Mouse (Mus musculus) retina, embryonic 14.5 days (tissue): ENCODE data around the gene Pycard.
"Not testable (repeated sequence)": the region's sequence is repeated elsewhere in the genome, so short reads cannot be mapped to it uniquely, and the experiment has no call there.

Experiments used
- DNase-seq: peaks from one replicate; pipeline ENCODE4 v3.0.0-alpha.2; 2015; ENCODE audit warnings: low spot score

The Pycard gene

GRCm38 (mm10) chr7:128003688-128004087, 10.0 kb upstream of the Pycard start, which contains the start of gene Trim72:
TSS of gene Trim72 (plus strand) at chr7:128003949.
- no peak for DNase-seq

GRCm38 (mm10) chr7:128003098-128003497, 9.4 kb upstream of the Pycard start:
- no peak for DNase-seq

DNA sequence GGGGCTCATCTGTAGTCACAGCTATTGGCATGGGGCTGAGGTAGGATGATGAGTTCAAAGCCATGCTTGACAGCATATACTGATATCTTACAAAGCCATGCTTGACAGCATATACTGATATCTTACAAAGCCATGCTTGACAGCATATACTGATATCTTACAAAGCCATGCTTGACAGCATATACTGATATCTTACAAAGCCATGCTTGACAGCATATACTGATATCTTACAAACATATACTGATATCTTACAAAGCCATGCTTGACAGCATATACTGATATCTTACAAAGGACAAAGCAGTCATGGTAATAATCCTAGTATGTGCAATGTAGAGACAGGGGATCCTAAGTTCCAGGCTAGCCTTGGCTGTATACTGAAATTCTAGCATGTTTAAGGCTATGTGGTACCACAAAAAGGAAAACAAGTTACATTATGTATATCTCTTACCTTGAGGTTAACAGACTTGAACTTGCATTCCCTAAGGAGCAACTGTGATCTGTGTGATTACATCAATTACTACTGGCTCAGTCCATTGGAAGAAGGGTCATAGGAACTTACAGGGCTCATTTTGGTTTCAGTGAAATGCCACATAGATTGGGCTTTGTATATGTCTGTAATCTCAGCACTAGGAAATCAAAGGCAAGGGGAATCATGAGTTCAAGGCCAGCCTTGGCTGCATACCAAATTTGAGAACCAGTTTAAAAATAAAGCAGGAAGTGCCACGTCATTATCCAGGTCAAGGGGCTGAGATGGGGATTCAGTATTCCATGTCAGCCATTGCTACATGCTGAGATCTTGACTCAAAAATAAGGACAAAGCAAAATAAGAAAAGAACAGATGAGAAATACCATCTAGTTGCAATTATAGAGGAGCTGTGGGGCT, 6.6 kb upstream of the Pycard start:
- no peak for DNase-seq

DNA sequence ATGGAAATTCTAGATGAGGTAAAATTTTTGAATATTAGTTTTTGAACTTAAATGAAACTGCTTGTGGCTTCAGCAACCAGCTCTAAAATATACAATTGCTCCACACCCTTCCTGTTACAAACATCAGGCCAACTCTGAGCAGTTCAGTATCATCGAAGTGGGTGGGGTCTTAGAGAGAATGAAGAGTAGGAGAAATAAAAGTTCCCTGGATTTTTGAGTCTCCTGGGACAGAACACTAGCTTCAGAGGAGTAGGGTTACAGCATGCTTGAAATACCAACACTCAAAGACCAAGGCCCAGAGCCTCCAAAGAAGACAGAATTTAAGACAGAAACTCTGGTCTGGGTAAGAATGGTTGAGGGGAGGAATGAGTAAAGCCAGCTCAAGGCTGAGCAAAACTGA, 5.8 kb upstream of the Pycard start:
- no peak for DNase-seq

DNA sequence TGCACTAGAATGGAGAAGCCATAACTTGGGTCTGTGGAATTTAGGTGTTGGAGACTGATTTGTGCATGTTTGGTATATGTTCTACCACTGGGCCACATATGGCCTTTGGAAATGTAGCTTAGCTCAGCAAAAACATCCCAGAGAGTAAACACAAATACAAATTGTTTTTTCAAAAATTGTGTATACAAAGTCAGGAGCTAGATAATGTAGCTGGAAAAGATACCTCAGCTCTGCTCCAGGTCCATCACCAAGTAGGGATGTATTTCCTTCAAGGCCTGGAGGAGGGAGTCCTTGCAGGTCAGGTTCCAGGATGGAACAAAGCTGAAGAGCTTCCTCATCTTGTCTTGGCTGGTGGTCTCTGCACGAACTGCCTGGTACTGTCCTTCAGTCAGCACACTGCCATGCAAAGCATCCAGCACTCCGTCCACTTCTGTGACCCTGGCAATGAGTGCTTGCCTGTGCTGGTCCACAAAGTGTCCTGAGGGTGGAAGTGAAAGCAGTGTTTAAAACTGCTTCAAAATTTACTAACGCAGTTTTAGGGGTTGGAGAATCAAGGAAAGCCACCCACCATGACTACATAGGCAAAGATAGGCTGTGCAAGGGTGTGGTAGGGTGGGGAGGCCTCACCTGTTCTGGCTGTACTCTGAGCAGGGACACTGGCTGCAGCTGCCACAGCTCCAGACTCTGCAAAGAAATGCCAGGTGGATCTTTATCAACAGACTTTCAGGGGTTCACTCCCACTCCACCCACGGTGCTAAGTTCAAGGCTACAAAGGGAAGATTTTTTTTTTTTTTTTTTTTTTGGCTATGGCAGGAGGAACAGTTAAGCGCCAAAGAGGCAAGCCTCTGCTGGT, 953 bp downstream of the Pycard start:
- DNase-seq = no peak

- DNase-seq = peak; percentile 81
Observed at GRCm38 (mm10) chr7:127991643-127992487, 1.8 kb downstream of the Pycard start.

DNA sequence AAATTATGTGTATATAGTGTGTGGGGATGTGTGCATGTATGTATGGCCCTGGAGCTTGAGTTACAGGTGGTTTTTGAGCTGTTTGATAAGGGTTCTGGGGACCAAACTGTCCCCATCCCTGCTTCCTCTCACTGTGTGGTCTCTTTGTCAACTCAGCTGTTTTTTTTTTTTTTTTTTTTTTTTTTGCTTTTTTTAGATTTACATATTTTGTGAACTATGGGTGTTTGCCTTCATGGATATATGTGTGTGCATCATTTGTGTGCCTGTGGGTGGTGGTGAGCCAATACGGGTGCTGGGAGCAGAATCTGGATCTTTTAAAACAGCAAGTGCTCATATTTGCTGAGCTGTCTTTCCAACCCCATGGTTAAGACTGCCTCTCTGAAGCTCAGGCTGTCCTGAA, 4.8 kb downstream of the Pycard start:
- no peak for DNase-seq

DNA sequence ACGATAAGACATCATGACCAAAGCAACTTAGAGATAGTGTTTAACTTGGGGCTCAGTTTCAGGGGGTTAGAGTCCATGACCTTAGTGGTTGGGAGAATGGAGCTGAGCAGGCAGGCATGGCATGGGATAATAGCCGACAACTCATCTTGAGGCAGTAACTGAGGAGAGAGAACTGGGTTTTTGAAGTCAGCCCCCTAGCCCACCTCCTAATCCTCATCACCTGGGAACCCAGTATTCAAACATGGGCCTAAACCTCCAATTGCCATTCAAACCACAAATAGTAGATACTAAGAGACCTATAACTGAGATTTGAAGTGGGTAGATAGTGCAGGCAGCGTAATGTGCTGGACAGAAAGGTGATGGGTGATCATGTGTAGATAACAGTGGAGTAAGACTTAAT, 13.1 kb downstream of the Pycard start:
- DNase-seq = no peak

DNA sequence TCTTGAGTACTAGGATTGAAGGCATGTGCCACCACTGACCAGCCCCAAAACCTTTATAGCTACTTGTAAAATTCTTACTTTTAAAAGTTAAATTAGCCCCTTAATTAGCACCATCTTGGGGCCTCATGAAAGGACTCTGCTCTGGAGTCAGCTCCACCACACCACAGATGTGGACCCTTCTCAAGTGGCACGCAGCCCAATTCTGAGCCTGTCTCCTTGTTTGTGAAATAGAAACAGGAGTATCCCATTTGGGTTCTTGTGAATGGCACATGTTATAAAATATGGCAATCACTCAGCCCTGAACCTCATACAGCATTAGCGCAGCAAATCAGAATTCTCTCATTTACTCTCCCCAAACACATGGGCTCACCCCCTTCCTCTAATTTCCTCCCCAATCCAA, 14.8 kb downstream of the Pycard start:
- DNase-seq = no peak

- no peak for DNase-seq
Observed at GRCm38 (mm10) chr7:127974413-127974930, 19.2 kb downstream of the Pycard start.

DNA sequence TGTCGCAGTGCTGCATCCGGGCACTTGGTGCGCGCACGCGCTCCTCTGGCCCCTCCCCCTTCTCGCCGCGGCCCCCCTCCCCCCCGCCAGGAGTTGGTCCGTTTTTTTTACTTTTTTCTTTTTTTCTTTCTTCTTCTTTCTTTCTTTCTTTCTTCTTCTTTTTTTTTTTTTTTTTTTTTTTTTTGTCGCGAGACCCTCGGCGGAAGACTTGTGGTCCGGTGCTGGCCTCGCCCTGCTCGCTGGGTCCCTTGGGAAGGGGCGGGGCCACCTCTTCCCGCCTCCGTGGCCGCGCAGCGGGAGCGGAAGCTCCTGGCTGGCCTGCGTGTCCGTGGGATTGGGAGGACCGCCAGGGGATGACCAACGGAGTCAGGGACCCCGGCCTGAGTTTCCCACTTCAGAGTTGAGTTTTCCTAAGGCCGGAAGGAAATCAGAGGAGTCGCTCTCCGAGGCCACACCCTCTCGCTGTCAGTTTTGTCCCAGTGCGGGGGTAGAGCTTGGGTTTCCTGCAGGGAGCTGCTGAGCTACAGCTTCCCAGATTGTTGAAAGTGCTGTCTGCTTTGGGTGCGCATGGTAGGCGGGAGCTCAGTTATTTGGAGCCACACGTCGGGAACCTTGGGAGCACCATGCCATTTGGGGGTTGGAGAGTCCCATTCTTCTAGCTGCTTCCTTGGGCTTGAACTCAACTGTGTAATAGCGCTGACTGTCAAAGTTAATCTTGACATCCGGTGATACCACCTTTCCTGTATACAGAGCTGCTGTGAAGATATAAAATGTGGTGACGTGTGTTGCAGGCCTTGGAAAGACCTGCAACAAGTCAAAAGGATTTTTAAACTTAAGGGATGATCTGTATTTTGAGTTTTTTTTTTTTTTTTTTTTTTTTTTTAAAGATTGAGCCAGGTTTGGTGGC, 25.5 kb downstream of the Pycard start:
- peak; percentile 80 for DNase-seq

- peak; percentile 95 for DNase-seq
Observed at GRCm38 (mm10) chr7:127967004-127967921, 26.4 kb downstream of the Pycard start, which contains the start of gene Fus. TSS of gene Fus (plus strand) at chr7:127967457.

- DNase-seq = peak; percentile 41
Observed at GRCm38 (mm10) chr7:127966371-127966918, 27.2 kb downstream of the Pycard start.

GRCm38 (mm10) chr7:127959364-127959763, 34.3 kb downstream of the Pycard start:
- DNase-seq = no peak

GRCm38 (mm10) chr7:127952864-127953581, 40.6 kb downstream of the Pycard start:
- no peak for DNase-seq

DNA sequence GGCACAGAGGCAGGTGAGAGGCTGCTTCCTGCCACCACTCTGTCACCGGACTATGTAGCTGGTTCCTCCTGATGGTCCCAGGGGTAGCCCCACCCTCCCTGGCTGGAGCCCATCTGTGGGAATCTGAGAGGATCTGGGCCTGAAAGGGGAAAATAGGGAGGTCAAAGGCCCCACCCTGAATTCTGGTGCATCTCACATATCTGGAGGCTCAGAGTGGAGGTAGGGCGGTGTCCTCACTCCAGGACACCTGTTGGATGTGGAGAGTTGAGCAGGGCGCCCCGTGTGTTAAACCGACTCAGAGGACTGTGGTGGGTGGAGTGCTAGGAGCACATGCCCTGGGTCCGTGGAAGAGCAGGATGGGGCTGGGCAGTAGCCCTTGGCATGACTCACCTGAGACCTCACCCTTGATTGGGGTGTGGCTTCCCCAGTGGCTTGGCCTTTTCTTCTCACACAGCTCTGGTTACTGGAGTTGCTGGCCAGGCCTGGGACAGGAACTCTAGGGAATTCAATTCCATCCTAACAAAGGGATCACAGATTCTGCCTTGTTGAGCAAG, 47.1 kb downstream of the Pycard start, which contains the start of gene Prss36:
Prss36 (minus strand) TSS at position 256 of the 554 bp plus-strand sequence.
- no peak for DNase-seq

DNA sequence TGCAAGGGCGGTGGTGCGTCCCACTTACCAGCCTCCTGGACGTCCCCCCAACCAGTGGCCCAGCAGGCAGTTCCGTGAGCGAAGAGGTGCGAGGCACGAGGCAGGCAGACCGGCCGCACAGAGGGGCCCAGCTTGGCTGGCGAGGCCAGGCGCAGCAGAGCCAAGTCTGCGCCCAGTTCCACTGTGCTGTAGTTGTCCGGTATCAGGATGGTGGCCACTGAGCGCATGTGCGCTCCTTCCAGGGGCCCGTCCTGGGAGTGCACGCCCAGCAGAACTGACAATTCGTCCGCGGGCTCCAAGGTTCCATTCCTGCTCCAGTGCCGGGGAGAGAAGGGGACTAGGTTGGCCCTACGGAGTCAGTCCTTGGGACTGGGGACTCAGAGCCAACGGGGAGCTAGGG, 49.1 kb downstream of the Pycard start:
- DNase-seq = no peak

GRCm38 (mm10) chr7:127942097-127942496, 51.6 kb downstream of the Pycard start:
- DNase-seq = not testable (repeated sequence)
